Mouse (Mus musculus) midbrain, embryonic 16.5 days (tissue): ENCODE results near the gene Nfe2l3. TPM values are rescaled to one million over a fixed set of nuclear protein-coding genes. Genes with fewer than 3 reads are reported as not detected.
A peak's percentile ranks its signal among the peaks of the same experiment; 100 is the strongest.
"Not testable (repeated sequence)": the region's sequence is repeated elsewhere in the genome, so short reads cannot be mapped to it uniquely, and the experiment has no call there.

Source experiments
- ATAC-seq: fragments of 200-750 bp; cut with Nextera tagmentation; 2 replicates; pipeline ENCODE4 v1.8.0; 2017; ENCODE audit warnings: moderate TSS enrichment
- H3K27ac ChIP-seq: fragments of 300-500 bp; sonication (generic); 2 replicates; pipeline ENCODE4 v1.5.1; 2014; ENCODE audit warnings: mild to moderate bottlenecking, low read length, mixed read lengths
- H3K27me3 ChIP-seq: fragments of 300-500 bp; sonication (generic); 2 replicates; pipeline ENCODE4 v1.6.1; 2014; ENCODE audit warnings: low read depth, low read length, mixed read lengths; ENCODE audit not compliant: control insufficient read depth, insufficient read depth
- H3K36me3 ChIP-seq: fragments of 300-500 bp; sonication (generic); 2 replicates; pipeline ENCODE4 v1.6.1; 2014; ENCODE audit warnings: mild to moderate bottlenecking, low read length, moderate library complexity, mixed read lengths; ENCODE audit not compliant: control insufficient read depth, insufficient read depth
- H3K4me1 ChIP-seq: fragments of 300-500 bp; sonication (generic); 2 replicates; pipeline ENCODE4 v1.6.1; 2014; ENCODE audit warnings: mild to moderate bottlenecking, low read length, mixed read lengths; ENCODE audit not compliant: control insufficient read depth, insufficient read depth
- H3K4me2 ChIP-seq: fragments of 300-500 bp; sonication (generic); 2 replicates; pipeline ENCODE4 v1.6.1; 2014; ENCODE audit warnings: mild to moderate bottlenecking, low read length, mixed read lengths
- H3K4me3 ChIP-seq: fragments of 300-500 bp; sonication (generic); 2 replicates; pipeline ENCODE4 v1.5.1; 2014; ENCODE audit warnings: low read depth, mild to moderate bottlenecking, low read length, moderate library complexity, mixed read lengths
- H3K9ac ChIP-seq: fragments of 300-500 bp; sonication (generic); 2 replicates; pipeline ENCODE4 v1.6.1; 2014; ENCODE audit warnings: low read depth, low read length, mixed read lengths
- H3K9me3 ChIP-seq: fragments of 300-500 bp; sonication (generic); replicated peaks from 2 replicates; pipeline ENCODE4 v1.6.1; 2014; ENCODE audit warnings: mild to moderate bottlenecking, low read length, mixed read lengths; ENCODE audit not compliant: control insufficient read depth, poor library complexity, severe bottlenecking
- WGBS: fragments of 180-500 bp; shearing (Covaris S2); extraction: QIAGEN DNeasy Blood & Tissue Kit; methylation state at CpG from one replicate; pipeline ENCODE4 v1.1.7; 2014; 5-methylcytosine and 5-hydroxymethylcytosine counted together
- polyA plus RNA-seq: library from polyadenylated mRNA; unstranded; fragments of >200 nt; fragmentation: Nextera tagmentation; extraction: Ambion mirVana; gene quantifications from 2 replicates; pipeline ENCODE4 v1.2.1, GENCODE M21; 2015

The Nfe2l3 gene
- polyA plus RNA-seq, 1 experiment from 2014 or later, result 9.6 TPM

GRCm38 (mm10) chr6:51471782-51472181 lies 39.3 kb downstream of the Nfe2l3 start:
- H3K4me2 ChIP-seq, result peak overlapping the region; percentile 75
- H3K36me3 ChIP-seq, result peaks cover 7% of the 10 kb centered on the region
- 11% methylated on average over 3 of the region's 3 CpGs for WGBS
- no peak for ATAC-seq
- peak overlapping the region; percentile 55; the same call in 1 of the 2 replicates for H3K9ac ChIP-seq
- no peaks in the 10 kb centered on the region for H3K9me3 ChIP-seq
- H3K27ac ChIP-seq, result no peak overlapping the region; the same call in 1 of the 2 replicates
- peak overlapping the region; percentile 82 for H3K4me3 ChIP-seq
- H3K4me1 ChIP-seq, result peaks cover 32% of the 10 kb centered on the region
- H3K27me3 ChIP-seq, result no peaks in the 10 kb centered on the region

GRCm38 (mm10) chr6:51472213-51472612 lies 39.7 kb downstream of the Nfe2l3 start:
- Histone ChIP-seq H3K36me3 (peaks cover 7% of the 10 kb centered on the region), H3K9me3 (no peaks in the 10 kb centered on the region), H3K27me3 (no peaks in the 10 kb centered on the region), H3K4me3 (peak overlapping the region; percentile 82), H3K9ac (peak overlapping the region; percentile 55), H3K27ac (peak overlapping the region; percentile 8; the same call in 1 of the 2 replicates), H3K4me1 (peaks cover 28% of the 10 kb centered on the region), H3K4me2 (peak overlapping the region; percentile 75)
- 34% methylated on average over 4 of the region's 4 CpGs for WGBS
- ATAC-seq, result no peak

- Histone ChIP-seq H3K4me2 (no peak overlapping the region), H3K4me1 (peaks cover 3% of the 10 kb centered on the region), H3K9me3 (no peaks in the 10 kb centered on the region), H3K27me3 (no peaks in the 10 kb centered on the region), H3K4me3 (no peak overlapping the region), H3K27ac (no peak overlapping the region), H3K9ac (no peak overlapping the region), H3K36me3 (peaks cover 44% of the 10 kb centered on the region)
- WGBS, result 92% methylated on average over 4 of the region's 4 CpGs
- ATAC-seq, result no peak
These were observed 46.8 kb downstream of the Nfe2l3 start for GRCm38 (mm10) chr6:51479136-51479731.

- H3K36me3 ChIP-seq, result peaks cover 42% of the 10 kb centered on the region
- no peak for ATAC-seq
These were observed 49.1 kb downstream of the Nfe2l3 start for GRCm38 (mm10) chr6:51481548-51481947.

GRCm38 (mm10) chr6:51483861-51484260 lies 51.4 kb downstream of the Nfe2l3 start:
- H3K9ac ChIP-seq, result no peak overlapping the region
- no peak overlapping the region for H3K27ac ChIP-seq
- no peaks in the 10 kb centered on the region for H3K4me1 ChIP-seq
- no peak for ATAC-seq
- 96% methylated on average over 3 of the region's 3 CpGs for WGBS
- no peak overlapping the region for H3K4me3 ChIP-seq
- no peaks in the 10 kb centered on the region for H3K27me3 ChIP-seq
- no peak overlapping the region for H3K4me2 ChIP-seq
- H3K36me3 ChIP-seq, result peaks cover 34% of the 10 kb centered on the region
- H3K9me3 ChIP-seq, result no peaks in the 10 kb centered on the region

More at GRCm38 (mm10) chr6:51481548-51481947, 49.1 kb downstream of the Nfe2l3 start:
- H3K27me3 ChIP-seq, result no peaks in the 10 kb centered on the region
- H3K4me2 ChIP-seq, result no peak overlapping the region
- no peaks in the 10 kb centered on the region for H3K4me1 ChIP-seq
- no peaks in the 10 kb centered on the region for H3K9me3 ChIP-seq
- 91% methylated on average over 8 of the region's 8 CpGs for WGBS
- no peak overlapping the region for H3K9ac ChIP-seq
- no peak overlapping the region for H3K4me3 ChIP-seq
- no peak overlapping the region for H3K27ac ChIP-seq

GRCm38 (mm10) chr6:51484556-51484955 lies 52.1 kb downstream of the Nfe2l3 start:
- WGBS, result 90% methylated on average over 8 of the region's 8 CpGs
- H3K27ac ChIP-seq, H3K4me1 ChIP-seq, ATAC-seq, H3K9ac ChIP-seq, H3K27me3 ChIP-seq, H3K4me2 ChIP-seq, H3K9me3 ChIP-seq, H3K4me3 ChIP-seq: not testable (repeated sequence)
- peaks cover 27% of the 10 kb centered on the region for H3K36me3 ChIP-seq

- WGBS, result 63% methylated on average over 2 of the region's 2 CpGs
- H3K36me3 ChIP-seq, result peaks cover 18% of the 10 kb centered on the region
- no peaks in the 10 kb centered on the region for H3K27me3 ChIP-seq
- no peak overlapping the region for H3K4me3 ChIP-seq
- H3K9ac ChIP-seq, result no peak overlapping the region
- no peaks in the 10 kb centered on the region for H3K9me3 ChIP-seq
- ATAC-seq, result no peak
- H3K27ac ChIP-seq, result no peak overlapping the region
- no peaks in the 10 kb centered on the region for H3K4me1 ChIP-seq
- no peak overlapping the region for H3K4me2 ChIP-seq
These were observed 53.2 kb downstream of the Nfe2l3 start for GRCm38 (mm10) chr6:51485646-51486045.

- WGBS, result 81% methylated on average over 7 of the region's 7 CpGs
- H3K27me3 ChIP-seq, result no peaks in the 10 kb centered on the region
- no peaks in the 10 kb centered on the region for H3K9me3 ChIP-seq
- no peak overlapping the region for H3K4me3 ChIP-seq
- H3K36me3 ChIP-seq, result peaks cover 13% of the 10 kb centered on the region; the same call in 1 of the 2 replicates
- no peak overlapping the region for H3K27ac ChIP-seq
- H3K4me1 ChIP-seq, result no peaks in the 10 kb centered on the region
- no peak for ATAC-seq
- no peak overlapping the region for H3K4me2 ChIP-seq
- no peak overlapping the region for H3K9ac ChIP-seq
These were observed 53.7 kb downstream of the Nfe2l3 start for GRCm38 (mm10) chr6:51486076-51486710.

GRCm38 (mm10) chr6:51486731-51487130 lies 54.3 kb downstream of the Nfe2l3 start:
- no peaks in the 10 kb centered on the region for H3K9me3 ChIP-seq
- H3K27ac ChIP-seq, result no peak overlapping the region
- no peak for ATAC-seq
- H3K36me3 ChIP-seq, result peaks cover 13% of the 10 kb centered on the region; the same call in 1 of the 2 replicates
- no peaks in the 10 kb centered on the region for H3K4me1 ChIP-seq
- no peaks in the 10 kb centered on the region for H3K27me3 ChIP-seq
- H3K4me3 ChIP-seq, result no peak overlapping the region
- H3K4me2 ChIP-seq, result no peak overlapping the region
- no peak overlapping the region for H3K9ac ChIP-seq
- 92% methylated on average over 5 of the region's 5 CpGs for WGBS
